Mouse (Mus musculus) brain, adult 2 months (tissue): ENCODE data around the gene Nrp2.

Source experiments
- DNase-seq: peaks from one replicate; pipeline ENCODE4 v3.0.0; 2011; ENCODE audit warnings: low read depth, low spot score

The Nrp2 gene

DNA sequence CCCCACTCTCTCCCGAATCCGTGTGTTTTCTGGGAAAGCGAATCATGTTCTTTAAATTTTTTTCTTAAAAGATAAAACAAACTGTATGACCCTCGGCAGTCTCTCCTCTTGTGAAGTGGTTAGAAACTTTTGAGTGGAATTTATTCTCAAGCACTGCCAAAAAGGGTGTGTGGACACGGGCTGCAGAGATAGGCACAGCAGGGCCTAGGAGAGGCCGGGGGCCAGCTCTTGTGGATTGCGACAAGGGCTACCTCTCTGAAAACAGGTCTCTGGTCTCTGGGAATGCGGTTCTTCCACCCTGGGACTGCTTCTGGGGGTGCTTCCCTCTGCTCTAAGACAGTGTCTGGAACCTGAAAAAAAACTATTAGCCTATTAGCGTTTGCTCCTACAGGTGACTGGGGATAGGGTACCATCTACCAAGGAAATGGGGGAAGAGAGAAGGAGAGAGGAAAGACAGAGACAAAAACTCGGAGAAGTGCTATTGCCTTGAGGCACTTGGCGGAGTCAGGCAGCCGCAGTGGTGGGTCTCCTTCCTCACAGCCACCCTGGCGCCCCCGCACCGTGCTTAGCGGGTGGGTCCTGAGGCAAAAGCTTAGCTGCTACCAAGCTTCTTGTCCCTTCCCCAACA lies 1.9 kb downstream of the Nrp2 start:
- peak; percentile 39 for DNase-seq

DNA sequence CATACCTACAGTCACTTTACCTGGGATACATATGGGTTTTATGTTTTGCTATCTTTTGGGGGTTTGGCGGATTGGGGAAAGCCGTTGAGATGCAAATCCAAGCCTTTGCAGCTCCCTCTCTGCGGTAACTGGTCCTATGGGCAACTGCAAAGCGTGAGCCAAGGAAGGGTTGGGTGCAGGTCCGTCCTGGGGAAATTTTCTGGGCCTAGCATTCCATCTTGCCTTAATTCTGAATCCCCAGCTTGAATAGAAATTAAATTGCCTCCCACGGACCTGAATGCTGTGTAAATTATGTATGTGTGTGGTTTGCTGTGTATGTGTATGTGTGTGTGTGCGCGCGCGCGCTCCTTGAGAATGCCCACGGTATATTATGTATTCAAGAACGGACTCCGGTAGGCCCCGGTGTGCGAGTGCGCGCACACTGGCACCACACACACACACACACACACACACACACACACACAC lies 2.5 kb downstream of the Nrp2 start:
- no peak for DNase-seq

DNA sequence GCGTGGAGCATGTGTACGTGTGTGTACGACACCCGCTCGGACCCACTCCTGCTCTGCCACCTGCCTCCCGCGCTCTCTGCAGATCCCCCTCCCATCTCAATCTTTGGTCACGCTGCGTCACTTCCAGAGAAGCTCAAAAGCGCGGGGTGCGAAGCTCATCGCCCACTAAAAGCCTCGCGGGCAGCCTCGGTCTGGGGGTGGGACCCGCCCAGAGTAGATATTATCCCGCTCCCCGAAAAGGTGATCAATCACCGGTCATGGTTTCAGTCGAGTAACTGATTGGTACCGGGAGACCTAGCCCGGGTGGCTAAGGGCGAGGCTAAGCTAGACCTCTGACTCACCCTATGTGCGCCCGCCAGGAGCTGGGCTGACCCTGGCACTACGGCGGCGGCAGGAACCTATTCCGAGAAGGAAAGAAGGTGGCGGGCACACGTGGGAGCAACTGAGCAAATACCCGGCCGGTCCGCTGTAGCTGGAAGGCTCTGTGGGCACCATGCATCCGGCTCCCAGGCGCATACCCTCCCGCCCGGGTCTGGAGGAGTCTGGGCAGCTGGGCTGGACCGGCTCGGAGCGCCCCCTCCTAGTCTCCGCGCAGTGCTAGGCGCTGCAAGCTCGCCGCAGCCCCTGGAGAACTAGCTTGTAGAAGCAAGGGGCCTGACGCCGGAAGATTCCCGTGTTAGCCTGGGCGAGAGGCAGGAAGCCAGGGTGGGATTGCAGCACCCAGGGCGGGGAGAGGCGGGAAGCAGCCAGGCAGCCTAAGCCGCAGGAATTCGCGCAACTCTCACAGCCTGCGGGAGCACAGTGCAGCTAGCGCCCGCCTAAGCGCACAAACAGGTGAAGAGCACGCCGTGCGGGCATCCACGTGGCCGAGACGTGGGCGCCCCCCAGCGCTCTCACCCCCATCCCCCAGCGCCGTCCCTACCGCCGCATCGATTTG lies 3.3 kb downstream of the Nrp2 start:
- peak; percentile 78 for DNase-seq

DNA sequence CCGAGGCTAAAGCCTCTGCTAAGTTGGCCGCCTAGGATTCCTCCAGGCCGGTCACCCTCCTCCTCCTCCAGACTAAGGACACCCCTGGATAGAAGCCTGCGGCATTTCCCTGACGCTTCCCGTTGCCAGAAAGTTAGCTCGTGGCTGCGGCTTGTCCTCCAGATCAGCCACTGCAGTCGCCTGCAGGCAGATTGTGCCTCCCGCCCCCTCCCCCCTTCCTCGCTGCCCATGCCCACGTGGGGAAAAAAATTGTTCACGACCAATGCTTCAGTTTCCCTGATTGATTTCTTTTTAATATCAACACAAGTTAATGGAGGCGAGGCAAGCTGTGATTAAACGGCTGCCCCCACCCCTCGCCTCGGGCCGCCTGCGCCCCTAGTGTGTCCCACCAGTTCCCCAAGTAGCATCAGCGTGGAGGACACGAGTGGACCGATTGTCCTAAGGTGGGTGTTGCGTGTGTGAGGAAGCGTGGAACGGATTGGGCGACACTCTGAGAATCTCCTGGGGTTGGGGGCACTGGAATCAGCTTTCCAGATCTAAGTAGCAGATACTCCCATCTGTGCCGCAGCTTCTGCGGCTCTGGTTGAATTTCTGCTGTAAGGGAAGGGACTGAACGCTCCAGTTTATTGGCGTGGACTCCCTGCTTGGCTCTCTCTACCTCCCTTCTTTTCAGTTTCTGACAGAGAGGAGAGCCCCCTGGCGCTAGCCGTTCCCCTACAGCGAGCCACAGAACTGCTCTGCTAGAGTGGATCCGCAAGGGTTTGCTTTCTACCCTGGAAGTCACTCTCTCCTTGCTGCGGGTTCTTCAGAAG lies 4.2 kb downstream of the Nrp2 start:
- DNase-seq, result peak; percentile 70

DNA sequence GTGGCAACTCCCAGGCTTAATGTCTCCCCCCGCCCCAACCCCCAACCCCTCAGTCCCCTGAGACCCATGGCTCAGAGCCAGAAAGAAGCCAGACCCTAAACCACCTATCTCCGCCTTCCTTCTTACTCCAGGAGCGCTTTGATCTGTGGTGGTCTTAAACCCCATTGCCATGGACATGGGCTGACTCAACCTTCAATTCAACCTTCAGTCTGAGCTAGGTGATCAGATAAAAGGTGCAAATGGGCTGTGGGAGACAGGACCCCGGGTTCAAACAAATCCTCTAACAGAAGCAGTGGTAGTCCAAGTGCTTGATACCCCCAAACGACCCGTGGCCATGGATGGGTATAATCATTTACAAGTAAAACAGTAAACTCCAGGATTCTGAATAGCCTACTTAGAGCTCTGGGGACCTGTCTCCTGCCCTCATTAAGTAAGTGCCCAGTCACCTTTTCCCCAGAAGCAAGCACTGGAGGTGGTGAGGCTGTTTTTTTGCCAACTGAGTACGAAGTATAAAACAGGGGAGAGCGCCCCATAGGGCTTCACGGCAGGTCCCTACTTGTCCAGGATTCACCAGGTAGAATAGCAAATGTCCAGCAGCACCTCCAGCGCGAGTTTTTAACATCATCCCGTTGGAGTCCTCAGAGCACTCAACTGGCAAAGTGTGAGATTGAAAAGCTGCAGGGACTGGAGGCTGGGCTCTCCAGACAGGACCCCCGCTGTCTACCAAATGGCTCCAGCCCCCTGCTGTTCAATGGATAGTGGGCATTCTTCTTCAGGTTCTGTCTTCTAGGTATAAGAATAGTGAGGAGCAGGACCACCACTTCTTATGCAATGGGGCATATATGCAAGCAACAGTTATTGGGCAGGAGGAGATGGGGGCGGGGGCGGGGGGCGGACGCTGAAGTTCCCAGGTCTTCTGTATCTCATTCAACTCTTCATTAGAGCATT lies 5.1 kb downstream of the Nrp2 start:
- no peak for DNase-seq

DNA sequence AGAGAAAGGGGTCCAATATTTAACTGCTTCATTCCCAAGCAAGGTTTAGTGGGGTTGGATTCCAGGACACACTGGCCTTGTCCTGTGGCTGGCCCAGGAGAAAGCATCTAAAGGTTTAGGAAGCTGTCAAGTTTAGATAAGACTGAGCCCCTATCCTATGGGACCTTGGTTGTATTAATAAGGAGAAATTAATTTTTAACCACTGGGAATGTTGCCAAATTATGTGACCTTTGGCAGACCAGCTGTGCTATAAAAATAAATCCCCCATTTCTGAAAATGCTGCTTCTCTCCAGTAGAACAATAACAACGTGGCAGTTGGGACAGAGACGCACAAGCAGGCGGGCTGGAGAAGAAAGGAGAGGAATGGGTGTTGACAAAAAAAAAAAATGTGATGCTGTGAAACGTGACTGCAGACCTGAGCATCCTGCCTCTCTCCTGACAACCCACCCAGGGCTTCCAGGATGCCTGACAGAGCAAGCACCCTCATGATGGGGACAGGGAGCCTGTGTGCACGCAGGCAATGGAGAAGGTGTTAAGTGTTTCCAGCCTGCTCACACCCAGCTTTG lies 6.8 kb downstream of the Nrp2 start:
- DNase-seq, result no peak

DNA sequence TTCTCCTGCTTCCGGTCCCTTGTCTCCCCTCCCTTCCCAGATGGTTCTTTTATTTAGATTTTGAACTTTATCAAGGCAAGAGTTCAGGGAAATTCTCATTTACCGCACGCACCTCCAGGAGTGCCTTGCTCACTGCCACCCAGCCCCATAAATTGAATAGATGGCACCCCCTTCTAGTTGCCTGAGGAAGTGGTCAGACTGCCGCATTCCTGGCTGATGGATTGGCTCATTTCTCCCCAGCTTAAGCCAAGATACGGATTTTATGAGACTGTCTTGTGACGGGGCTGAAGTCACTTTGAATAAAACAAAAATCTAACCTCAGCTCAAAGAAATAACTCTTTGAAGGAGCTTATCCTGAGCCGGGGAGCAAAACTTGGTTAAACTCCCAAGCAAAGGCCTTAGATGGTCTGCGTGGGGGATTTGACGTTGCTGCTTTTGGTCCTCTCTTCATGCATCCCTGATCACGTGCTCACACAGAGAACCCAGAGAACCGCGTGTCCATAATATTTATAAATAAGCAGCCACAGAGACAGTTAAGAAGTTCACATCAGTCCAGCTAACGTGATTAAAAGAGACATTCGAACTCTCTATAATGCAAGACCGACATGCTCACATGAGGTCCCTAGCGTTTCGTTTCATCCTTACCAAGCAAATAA lies 10.1 kb downstream of the Nrp2 start:
- DNase-seq, result no peak

DNA sequence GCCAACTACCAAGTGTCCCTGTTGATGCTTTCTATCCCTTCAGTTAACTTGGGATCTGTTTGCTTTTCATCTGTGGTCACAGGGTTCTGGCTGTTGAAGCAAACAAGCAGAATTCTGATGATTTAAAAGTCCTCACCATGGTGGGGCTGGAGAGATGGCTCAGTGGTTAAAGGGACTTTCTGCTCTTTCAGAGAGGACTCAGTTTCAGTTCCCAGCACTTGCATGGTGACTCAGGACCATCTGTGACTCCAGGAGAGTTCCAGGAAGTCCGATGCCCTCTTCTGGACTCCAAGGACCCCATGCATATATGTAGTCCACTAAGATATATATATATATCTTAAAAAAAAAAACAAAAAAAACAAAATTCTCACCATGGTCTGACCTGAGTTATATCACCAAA lies 11.9 kb downstream of the Nrp2 start:
- DNase-seq, result no peak

DNA sequence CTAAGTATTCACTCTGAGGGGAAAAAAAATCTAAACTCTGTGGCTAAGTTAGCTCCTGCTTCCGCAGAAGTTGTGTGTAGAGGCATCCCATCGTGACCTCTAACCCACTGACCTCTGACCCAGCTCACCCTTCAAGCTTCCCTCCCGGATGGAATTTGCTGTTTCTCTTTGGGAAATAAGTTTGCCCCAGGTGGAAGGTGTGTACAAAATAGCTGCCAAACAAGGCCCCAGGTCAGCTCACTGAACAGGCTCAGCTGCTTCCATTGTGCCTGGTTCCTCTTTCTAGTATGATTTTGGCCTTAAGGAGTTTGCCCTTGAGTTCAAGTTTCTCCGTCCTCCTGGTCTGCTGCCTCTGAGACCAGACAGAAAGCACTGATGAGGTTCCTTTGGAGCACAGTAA lies 12.6 kb downstream of the Nrp2 start:
- no peak for DNase-seq

DNA sequence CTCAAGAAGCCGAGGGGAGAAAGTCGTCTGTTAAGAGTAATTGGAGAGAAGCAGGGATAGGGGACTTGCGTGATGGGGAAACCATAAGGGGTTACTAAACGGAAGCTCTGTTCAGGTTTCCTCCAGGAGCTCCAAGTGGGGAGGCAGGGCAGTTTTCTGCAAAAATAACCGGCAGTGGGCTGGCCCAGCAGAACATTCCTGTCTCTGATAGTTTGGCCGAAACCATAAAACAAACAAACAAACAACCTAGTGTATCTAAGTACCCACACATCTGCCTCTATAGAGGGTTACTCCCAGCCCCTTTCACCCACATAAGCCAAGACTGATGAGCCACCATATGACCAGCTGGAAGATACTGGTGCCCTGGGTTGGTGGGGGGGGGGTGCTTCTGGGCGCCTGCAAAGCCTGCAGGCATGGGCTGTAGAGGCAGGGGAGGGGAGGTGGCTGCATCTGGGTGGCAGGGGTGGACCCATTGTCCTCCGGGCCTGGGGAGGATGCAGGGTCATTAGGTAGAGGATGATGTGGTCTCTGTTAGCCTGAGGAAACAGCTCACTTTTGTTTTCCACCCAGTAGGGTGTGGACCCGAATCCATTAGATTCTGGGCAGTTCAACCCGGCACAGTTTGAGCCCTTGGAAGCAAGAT lies 13.9 kb downstream of the Nrp2 start:
- no peak for DNase-seq

DNA sequence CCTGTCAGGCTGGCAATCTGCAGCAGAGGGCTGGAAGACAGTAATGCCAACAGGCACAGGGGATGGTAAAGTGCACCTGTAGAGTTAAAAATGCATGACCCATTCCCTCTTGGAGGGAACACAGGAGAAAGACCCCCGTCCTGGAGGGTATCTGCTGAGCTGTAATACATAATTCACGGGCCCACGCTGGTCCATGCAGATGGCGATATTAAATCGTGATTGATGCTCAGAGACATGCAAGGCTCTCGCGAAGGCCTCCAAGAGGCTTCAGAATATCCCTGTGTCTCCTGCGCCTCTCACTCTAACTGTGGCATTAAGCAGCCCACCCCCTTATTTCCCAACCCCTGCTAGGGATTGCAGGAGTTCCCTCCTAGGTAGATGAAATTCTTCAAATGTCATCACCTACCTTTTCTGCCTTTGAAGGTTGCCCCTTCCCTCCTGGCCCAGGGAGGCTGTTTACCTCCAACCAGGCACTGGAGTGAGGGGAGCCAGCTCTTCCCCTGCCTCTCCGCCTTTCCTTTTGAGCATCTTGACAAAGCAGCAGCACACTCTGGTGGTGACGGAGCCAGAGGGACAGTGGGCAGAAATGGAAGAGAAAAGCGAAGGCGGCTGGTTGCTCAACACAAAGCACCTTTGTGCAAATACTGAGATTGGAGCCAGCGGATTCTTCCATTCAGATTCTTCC lies 14.6 kb downstream of the Nrp2 start:
- peak; percentile 92 for DNase-seq

DNA sequence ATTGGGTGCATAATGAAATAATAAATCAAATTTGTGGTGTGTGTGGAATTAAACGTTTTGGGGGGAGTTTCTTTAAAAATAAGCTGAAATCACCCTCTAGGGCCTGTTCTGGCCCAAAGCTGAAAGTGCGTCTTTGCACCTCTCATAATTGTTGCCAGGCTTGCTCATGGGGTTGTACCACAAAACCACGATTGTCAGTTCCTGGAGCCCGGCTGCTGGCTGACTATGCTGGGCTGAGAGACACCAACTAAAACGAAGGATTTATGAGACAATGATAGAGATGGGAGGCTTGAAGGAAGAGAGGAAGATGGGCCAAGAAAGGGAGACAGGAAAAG lies 15.1 kb downstream of the Nrp2 start:
- peak; percentile 48 for DNase-seq

DNA sequence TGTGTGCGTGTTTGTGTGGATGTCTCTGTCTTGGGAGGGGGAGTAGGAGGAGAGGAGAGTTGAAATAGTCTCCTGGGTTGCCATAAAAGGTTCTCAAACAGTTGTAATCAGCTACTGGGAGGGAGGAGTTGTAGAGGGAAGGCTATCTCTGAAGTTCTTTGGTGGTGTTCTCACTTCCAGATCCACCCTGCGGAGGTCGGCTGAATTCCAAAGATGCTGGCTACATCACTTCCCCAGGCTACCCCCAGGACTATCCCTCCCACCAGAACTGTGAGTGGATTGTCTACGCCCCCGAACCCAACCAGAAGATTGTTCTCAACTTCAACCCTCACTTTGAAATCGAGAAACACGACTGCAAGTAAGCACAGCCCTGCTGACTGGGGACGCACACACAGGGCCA lies 15.7 kb downstream of the Nrp2 start:
- DNase-seq, result no peak

DNA sequence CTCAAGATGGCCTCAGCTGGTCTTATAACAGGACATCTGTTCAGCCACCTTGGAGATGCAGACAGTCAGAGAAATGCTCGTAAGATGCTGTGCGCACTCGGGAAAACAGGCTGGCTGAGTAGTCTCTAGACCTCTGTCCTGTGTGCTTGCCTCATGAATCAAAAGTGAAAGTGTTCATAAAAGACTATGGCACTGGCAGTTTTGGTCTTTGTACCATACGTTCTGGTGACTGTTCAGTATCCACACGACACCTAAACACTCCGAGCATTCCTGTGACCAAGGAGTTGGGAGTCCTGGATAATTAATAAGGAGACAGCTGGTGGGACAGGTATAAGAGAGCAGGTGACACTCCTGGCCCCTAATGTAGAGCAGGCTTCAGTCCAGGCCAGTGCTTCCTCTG lies 16.7 kb downstream of the Nrp2 start:
- DNase-seq, result no peak

DNA sequence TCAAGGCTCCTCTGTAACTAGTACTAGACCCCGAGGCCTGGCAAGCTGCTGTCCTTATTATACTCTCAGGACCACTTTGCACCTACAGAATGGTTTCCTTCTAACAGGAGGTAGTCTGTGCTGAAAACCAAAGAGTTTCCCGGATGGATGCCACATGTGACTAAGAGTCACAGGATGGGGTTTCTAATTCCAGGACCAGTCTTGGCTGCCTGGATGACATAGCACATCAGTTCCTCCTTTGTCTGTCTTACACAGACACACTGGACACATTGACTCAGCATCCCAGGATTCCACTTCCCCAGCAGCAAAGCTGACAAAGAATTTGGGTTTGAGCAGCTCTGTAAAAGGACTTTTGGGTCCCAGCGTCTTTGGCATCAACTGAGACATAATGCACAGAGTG lies 17.1 kb downstream of the Nrp2 start:
- DNase-seq, result peak; percentile 60

DNA sequence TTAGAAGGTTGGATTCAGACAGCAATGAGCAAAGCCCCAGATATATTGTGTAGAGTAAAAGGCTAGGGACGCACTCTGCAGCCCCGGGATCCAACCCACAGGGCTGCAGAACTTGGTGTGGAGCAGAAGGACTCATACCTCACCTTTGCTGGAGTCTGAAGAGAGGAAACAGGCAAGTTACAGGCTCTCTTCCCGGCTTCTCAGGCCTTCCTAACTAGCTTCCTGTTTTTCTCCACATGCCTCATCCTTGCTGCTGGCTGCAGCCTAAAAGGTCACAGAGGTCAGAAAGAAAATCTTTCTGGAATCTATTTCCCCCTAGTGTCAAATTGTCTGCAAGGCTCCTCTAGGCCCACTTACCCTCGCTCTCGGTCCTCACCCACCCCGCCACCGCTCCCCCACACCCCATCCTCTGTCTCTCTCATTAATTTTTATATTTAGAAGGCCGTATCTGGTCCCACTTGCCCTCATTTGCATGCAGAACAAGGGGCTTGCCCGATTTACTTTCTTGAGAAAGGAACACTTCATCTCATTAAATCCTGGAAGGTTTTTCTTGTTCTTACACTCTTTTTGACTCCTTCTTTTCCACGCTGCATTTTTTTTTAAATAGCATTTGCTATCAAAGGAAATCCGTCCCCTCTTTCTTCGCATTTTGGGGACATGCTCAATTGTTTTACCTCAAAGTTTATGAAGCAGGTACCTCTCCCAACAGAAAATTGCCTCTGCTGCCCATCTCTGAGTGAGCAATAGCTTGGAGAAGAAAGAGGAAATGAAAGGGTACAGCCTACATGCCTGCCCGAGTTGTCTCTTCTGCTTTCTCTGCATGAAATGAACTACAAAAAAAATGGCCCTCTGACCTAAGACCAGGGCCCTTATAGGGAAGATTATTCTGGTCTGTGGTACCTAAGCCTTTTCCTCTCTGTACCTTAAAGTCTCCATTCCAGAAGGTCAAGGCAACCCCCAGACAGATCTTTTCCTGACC lies 17.9 kb downstream of the Nrp2 start:
- DNase-seq, result no peak

DNA sequence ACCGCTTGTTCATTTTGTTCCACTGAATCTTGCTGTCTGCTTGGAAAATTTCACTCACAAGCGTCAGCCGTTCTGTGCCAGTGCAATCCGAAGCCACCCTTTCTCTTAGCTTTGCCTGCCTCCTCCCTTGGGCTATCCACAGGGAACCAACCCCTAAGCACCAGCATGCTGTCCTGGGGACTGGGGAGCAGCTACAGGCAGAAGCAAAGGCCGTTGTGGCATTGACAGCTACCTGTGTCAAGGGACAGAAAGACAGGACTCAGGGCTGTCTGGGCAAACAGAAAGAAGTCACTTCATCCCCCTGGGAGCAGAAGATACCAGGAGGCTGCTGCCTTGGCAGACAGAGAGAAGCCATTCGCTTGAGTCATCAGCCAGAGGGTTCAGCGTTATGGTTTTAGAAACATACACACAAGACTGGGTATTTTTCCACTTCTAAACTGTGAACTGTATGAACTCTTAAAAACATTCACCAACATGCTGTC lies 18.7 kb downstream of the Nrp2 start:
- no peak for DNase-seq

DNA sequence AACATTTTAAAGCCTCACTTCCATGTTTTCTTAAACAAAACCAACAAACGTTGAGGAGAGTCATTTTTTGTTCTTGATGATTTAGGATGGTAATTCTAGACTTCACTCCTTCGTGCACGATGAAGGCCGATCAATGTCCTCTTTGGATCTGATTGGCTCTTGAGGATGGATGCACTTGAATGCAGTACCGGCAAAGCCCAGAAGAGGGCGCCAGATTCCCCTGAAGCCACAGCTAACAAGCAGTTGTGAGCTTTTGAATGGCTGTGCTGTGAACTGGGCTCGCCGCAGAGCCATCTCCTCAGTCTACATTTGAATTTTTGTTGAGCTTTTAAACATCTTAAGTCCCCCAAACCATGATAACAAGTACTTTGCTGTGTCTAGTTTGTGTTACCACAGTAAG lies 19.4 kb downstream of the Nrp2 start:
- DNase-seq, result peak; percentile 62
